Mouse (Mus musculus): ENCODE results near the gene Manba.

DNA sequence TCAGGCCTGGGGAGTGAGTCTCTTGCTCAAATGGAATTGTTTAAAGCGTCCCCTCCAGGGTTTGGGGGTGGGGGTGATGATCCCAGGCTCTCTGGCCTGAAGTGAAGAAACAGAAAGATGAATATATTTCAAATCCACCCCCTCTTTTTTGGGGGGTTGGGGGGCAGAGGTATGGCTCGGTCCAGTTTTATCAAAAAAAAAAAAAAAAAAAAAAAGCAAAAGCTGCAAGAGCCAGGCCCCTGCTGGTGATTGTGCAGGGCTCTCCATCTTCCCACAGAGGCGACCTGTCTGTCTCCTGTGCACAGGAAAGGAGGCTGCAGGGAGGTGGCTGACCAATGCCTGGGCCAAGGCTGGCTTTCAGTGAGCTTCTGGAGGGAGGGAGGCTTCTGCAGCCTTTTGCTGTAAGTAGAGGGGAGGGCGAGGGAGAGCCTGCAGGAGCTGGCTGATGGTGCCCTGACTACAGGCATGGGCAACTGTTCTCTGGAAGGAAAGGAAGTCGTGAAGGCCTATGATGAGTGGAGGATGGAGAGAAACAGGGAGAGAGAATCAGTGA is 93.3 kb downstream of the Manba start:
- TF ChIP-seq CTCF (IDR thresholded peaks at IDR 0.05; ENCODE audit: low read depth, low read length): no peak
- TF ChIP-seq GATA2 (IDR thresholded peaks at IDR 0.05; ENCODE audit: borderline replicate concordance, low read depth, low read length): no peak
